In the genomic region with DNA sequence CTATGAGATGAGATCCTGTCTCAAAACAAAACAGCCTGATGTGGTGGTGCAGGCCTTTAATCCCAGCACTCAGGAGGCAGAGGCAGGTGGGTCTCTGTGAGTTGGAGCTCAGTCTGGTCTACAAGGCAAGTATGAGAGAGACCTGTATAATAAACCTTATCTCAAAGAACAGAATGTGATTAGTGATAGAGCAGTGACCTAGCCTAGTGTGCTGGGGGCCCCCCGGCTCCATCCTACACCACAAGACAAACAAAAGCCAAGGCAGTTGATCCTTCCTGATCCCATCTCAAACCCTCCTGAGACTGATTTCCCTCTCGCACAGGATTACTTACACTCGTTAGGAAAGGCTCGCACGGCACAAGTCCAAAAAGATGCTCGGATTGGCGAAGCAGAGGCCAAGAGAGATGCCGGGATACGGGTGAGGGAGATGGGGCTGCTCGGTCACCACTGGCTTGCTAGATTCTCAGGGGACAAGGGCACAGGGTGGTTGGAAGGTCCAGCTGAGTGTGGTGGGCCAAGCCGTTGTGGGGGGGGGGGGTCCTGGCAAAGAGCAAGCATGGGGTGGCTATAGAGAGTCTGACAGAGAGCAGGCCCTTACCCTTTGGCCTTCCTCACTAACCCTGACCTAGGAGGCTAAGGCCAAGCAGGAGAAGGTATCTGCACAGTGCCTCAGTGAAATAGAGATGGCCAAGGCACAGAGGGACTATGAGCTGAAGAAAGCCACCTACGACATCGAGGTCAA, we compare ENCODE assay signal across 23 mouse cellular contexts. TPM values are rescaled to one million over a fixed set of nuclear protein-coding genes. Genes with fewer than 3 reads are reported as not detected.
DNase-seq lines count a peak whose midpoint lies in the region; ATAC-seq lines count a peak whose summit lies in the region.
"Had no signal": no experiment of that assay in that cellular context is flagged by ENCODE, and none has a peak within 500 bp of the region (broad histone marks: within the 10 kb centered on the region; RNA-seq: fewer than 3 reads in every experiment).

No protein-coding gene starts in this region.

- peak; percentile 18; the same call in 1 of the 2 replicates for ATAC-seq in liver, embryonic 12.5 days
- no peak for ATAC-seq in liver, embryonic 16.5 days (ENCODE audit: low read depth)
- ATAC-seq in frontal cortex, adult (ENCODE audit: low TSS enrichment), result no peak
- ATAC-seq: forebrain, embryonic 15.5 days; hindbrain, postnatal 0 days; intestine, embryonic 15.5 days; midbrain, embryonic 13.5 days; Patski had no signal

- peak; percentile 24 for DNase-seq in cerebellum, adult 9-10 months
- DNase-seq in cerebellum, postnatal 36 days, result no peak
- no peak for DNase-seq in liver
- DNase-seq in c-Kit-positive CD71-positive TER-119-positive erythroid progenitor cells, embryonic 14.5 days (ENCODE audit: low spot score), result peak; percentile 38
- DNase-seq: adrenal gland, postnatal 10 days; cerebellum, adult 11 months; left cerebral cortex, postnatal 4 days; lung, embryonic 14.5 days; lung, postnatal 14 days; right cerebral cortex, postnatal 25 days had no signal

- H3K4me2 ChIP-seq in liver, embryonic 12.5 days, result peak overlapping the region; percentile 95
- peak overlapping the region; percentile 96 for H3K4me2 ChIP-seq in liver, embryonic 16.5 days (ENCODE audit: low read depth, low read length)
- H3K4me2 ChIP-seq: forebrain, embryonic 15.5 days; lung, embryonic 14.5 days; stomach, embryonic 15.5 days had no signal

- peaks cover 73% of the 10 kb centered on the region for H3K4me1 ChIP-seq in liver, embryonic 12.5 days
- H3K4me1 ChIP-seq in liver, embryonic 16.5 days (ENCODE audit: control insufficient read depth, low read depth, low read length), result peaks cover 51% of the 10 kb centered on the region

- peaks cover 44% of the 10 kb centered on the region for H3K36me3 ChIP-seq in liver, embryonic 12.5 days
- peaks cover 12% of the 10 kb centered on the region for H3K36me3 ChIP-seq in liver, embryonic 16.5 days (ENCODE audit: control insufficient read depth, insufficient read depth)

- peak overlapping the region; percentile 85; the same call in 1 of the 2 replicates for H3K9ac ChIP-seq in liver, embryonic 12.5 days
- peak overlapping the region; percentile 27; the same call in 1 of the 2 replicates for H3K9ac ChIP-seq in liver, embryonic 16.5 days (ENCODE audit: low read depth, low read length)
- H3K9ac ChIP-seq: embryonic facial prominence, embryonic 15.5 days; forebrain, embryonic 15.5 days; heart, embryonic 15.5 days; hindbrain, embryonic 12.5 days; intestine, embryonic 15.5 days; lung, embryonic 14.5 days; midbrain, embryonic 13.5 days; stomach, embryonic 15.5 days had no signal

- H3K9me3 ChIP-seq in liver, embryonic 12.5 days (replicated peaks), result no peaks in the 10 kb centered on the region
- H3K9me3 ChIP-seq in liver, embryonic 16.5 days (replicated peaks; ENCODE audit: control insufficient read depth, low read length), result no peaks in the 10 kb centered on the region
- H3K9me3 ChIP-seq: embryonic facial prominence, embryonic 15.5 days; forebrain, embryonic 15.5 days; heart, embryonic 15.5 days; hindbrain, embryonic 12.5 days; intestine, embryonic 15.5 days; midbrain, embryonic 13.5 days; stomach, embryonic 15.5 days had no signal

- WGBS in liver, embryonic 12.5 days (ENCODE audit: insufficient replicate concordance), result 77% methylated on average over 13 of the region's 13 CpGs
- 71% methylated on average over 13 of the region's 13 CpGs for WGBS in liver, embryonic 16.5 days (ENCODE audit: insufficient replicate concordance)

- H3K4me3 ChIP-seq in liver, embryonic 12.5 days, result no peak overlapping the region
- no peak overlapping the region for H3K4me3 ChIP-seq in liver, embryonic 16.5 days (ENCODE audit: low read depth, low read length)
- H3K4me3 ChIP-seq: stomach, embryonic 15.5 days had no signal

- H3K27me3 ChIP-seq in liver, embryonic 12.5 days (replicated peaks), result no peaks in the 10 kb centered on the region
- no peaks in the 10 kb centered on the region for H3K27me3 ChIP-seq in liver, embryonic 16.5 days (ENCODE audit: control insufficient read depth, insufficient read depth, low read depth, low read length)
- H3K27me3 ChIP-seq: CH12.LX; embryonic facial prominence, embryonic 15.5 days; forebrain, embryonic 15.5 days; heart, embryonic 15.5 days; intestine, embryonic 15.5 days; Patski; stomach, embryonic 15.5 days had no signal

- H3K27ac ChIP-seq in liver, embryonic 12.5 days, result peak overlapping the region; percentile 97
- peak overlapping the region; percentile 96 for H3K27ac ChIP-seq in liver, embryonic 16.5 days (ENCODE audit: low read length)
- H3K27ac ChIP-seq: embryonic facial prominence, embryonic 15.5 days; forebrain, embryonic 15.5 days; heart, embryonic 15.5 days; hindbrain, embryonic 12.5 days; hindbrain, postnatal 0 days; intestine, embryonic 15.5 days; midbrain, embryonic 13.5 days; stomach, embryonic 15.5 days had no signal

RNA-seq across cellular contexts. Expression of a gene that starts 2.2 kb away (rescaled TPM):
- polyA plus RNA-seq in liver, embryonic 12.5 days (2016; fragmentation: Nextera tagmentation; extraction: Ambion mirVana), result 38.0 and 43.1 TPM in 2 replicates
- polyA plus RNA-seq in liver, embryonic 16.5 days (2015; fragmentation: Nextera tagmentation; extraction: Ambion mirVana), result 32.7 and 33.6 TPM in 2 replicates

RNA-seq across cellular contexts. Expression of a gene that starts 3.8 kb away (rescaled TPM):
- polyA plus RNA-seq in liver, embryonic 12.5 days (2016; fragmentation: Nextera tagmentation; extraction: Ambion mirVana), result 16.8 and 19.9 TPM in 2 replicates
- 15.8 and 19.4 TPM in 2 replicates for polyA plus RNA-seq in liver, embryonic 16.5 days (2015; fragmentation: Nextera tagmentation; extraction: Ambion mirVana)

RNA-seq across cellular contexts. Expression of a gene that starts 12.8 kb away (rescaled TPM):
- 577 and 600 TPM in 2 replicates for polyA plus RNA-seq in liver, embryonic 12.5 days (2016; fragmentation: Nextera tagmentation; extraction: Ambion mirVana)
- polyA plus RNA-seq in liver, embryonic 16.5 days (2015; fragmentation: Nextera tagmentation; extraction: Ambion mirVana), result 328 and 345 TPM in 2 replicates

RNA-seq across cellular contexts. Expression of a gene that starts 16.0 kb away (rescaled TPM):
- 14.2 and 15.0 TPM in 2 replicates for polyA plus RNA-seq in liver, embryonic 12.5 days (2016; fragmentation: Nextera tagmentation; extraction: Ambion mirVana)
- 10.0 and 10.3 TPM in 2 replicates for polyA plus RNA-seq in liver, embryonic 16.5 days (2015; fragmentation: Nextera tagmentation; extraction: Ambion mirVana)

RNA-seq across cellular contexts. Expression of a gene that starts 35.8 kb away (rescaled TPM):
- polyA plus RNA-seq in liver, embryonic 12.5 days (2016; fragmentation: Nextera tagmentation; extraction: Ambion mirVana), result 29.5 and 29.8 TPM in 2 replicates
- polyA plus RNA-seq in liver, embryonic 16.5 days (2015; fragmentation: Nextera tagmentation; extraction: Ambion mirVana), result 20.7 and 21.1 TPM in 2 replicates

Comparison
In these comparisons a context has a peak if more than half of its experiments do, and no peak if none do; other contexts are left out.
1. DNase-seq: peak in cerebellum, adult 9-10 months (single experiment) and c-Kit-positive CD71-positive TER-119-positive erythroid progenitor cells, embryonic 14.5 days (single experiment); none in cerebellum, postnatal 36 days (0 of 2) and liver (single experiment).